Mouse (Mus musculus) C2C12 (cell line): Measurements from ENCODE around the gene Rccd1.

Source experiments
- CTCF ChIP-seq: IDR thresholded peaks from one replicate; pipeline ENCODE4 v1.5.1; 2011; ENCODE audit not compliant: control insufficient read depth, insufficient read depth, insufficient read length
- FOSL1 ChIP-seq: IDR thresholded peaks from one replicate; pipeline ENCODE4 v1.8.0; 2011; ENCODE audit warnings: mild to moderate bottlenecking, low read length; ENCODE audit not compliant: poor library complexity, insufficient read depth, severe bottlenecking

GRCm38 (mm10) chr7:80297041-80297440 is 27.2 kb downstream of the Rccd1 start:
- TF ChIP-seq FOSL1 (no peak), CTCF (no peak)
